Mouse (Mus musculus): ENCODE data around the gene Mttp. TPM values are rescaled to one million over a fixed set of nuclear protein-coding genes. Genes with fewer than 3 reads are reported as not detected.
A peak's percentile ranks its signal among the peaks of the same experiment; 100 is the strongest.
"Not testable (repeated sequence)": the region's sequence is repeated elsewhere in the genome, so short reads cannot be mapped to it uniquely, and the experiment has no call there.

The Mttp gene
- total and polyA plus RNA-seq, 2 experiments from 2014 or later: 4.5 to 6.6 TPM

DNA sequence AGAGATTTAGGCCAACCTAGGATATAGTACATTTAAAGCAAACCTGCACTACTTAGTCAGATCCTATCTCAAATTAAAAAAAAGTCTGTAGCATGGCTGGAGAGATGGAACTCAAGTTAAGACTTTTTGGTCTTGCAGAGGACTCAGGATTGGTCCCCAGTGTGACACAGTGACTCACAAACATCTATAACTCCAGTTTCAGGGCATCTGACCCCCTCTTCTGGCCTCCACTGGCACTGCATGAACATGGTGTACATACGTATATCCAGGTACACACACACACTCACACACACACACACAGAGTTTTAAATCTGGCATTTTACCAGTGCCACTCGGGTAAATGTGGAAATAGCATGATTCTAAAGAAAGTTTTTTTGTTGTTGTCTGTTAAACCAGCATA lies 4.0 kb upstream of the Mttp start:
- TF ChIP-seq CTCF (IDR thresholded peaks at IDR 0.05; ENCODE audit: low read depth): no peak

DNA sequence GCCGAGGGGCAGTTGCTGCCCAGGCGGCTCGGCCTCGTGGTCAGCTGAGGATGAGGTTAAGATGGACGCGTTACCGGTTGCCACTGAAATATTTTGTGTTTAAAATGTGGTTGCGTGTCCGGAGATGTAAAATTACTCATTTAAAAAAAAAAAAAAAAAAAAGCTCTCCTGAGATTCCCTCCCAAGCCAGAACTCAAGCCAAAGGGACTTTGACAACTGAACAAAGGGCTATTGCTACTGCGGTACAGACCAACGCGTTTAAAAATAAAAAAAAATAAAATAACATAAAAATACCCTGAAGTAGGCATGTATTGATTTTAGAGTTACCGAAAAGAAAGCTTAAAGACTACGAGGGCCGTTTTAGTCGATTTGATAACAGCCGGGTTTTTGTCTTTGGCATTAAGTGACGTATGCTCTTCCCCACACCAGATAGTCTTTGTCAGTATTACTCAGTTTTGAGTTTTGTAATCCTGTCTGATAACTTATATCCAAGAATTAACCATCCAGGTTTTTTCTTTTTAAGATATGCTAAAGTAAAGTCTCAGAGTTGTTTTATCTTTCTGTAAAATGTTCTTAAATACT lies 617 bp downstream of the Mttp start:
- no peak for ATAC-seq
- Histone ChIP-seq H3K4me1 (ENCODE audit: insufficient read depth, low read length) (peaks cover 4% of the 10 kb centered on the region; the same call in 1 of the 2 replicates), H3K9ac (replicated peaks; ENCODE audit: low read length) (peak overlapping the region; percentile 59), H3K9me3 (ENCODE audit: low read length) (no peaks in the 10 kb centered on the region), H3K4me2 (ENCODE audit: low read depth, low read length) (peak overlapping the region; percentile 65), H3K4me3 (ENCODE audit: low read length) (peak overlapping the region; percentile 56), H3K36me3 (ENCODE audit: insufficient read depth, low read length) (no peaks in the 10 kb centered on the region), H3K27me3 (ENCODE audit: insufficient read depth, low read length) (no peaks in the 10 kb centered on the region), H3K27ac (peak overlapping the region; percentile 96)
- no peak for TF ChIP-seq CTCF (IDR thresholded peaks at IDR 0.05; ENCODE audit: low read depth)
- WGBS: under 1% methylated on average over 18 of the region's 18 CpGs
- DNase-seq (ENCODE audit: low spot score): peak; percentile 38

More for the DNA sequence above, 4.0 kb upstream of the Mttp start:
- no peak for ATAC-seq
- no peak overlapping the region for H3K27ac ChIP-seq
- peaks cover 4% of the 10 kb centered on the region; the same call in 1 of the 2 replicates for H3K36me3 ChIP-seq (ENCODE audit: insufficient read depth, low read length)
- H3K4me1 ChIP-seq (ENCODE audit: insufficient read depth, low read length): no peaks in the 10 kb centered on the region
- DNase-seq (ENCODE audit: low spot score): no peak
- no peaks in the 10 kb centered on the region for H3K27me3 ChIP-seq (ENCODE audit: insufficient read depth, low read length)
- no peak overlapping the region for H3K9ac ChIP-seq (replicated peaks; ENCODE audit: low read length)
- H3K4me2 ChIP-seq (ENCODE audit: low read depth, low read length): no peak overlapping the region
- WGBS: 96% methylated on average over 2 of the region's 2 CpGs
- no peaks in the 10 kb centered on the region for H3K9me3 ChIP-seq (ENCODE audit: low read length)
- no peak overlapping the region for H3K4me3 ChIP-seq (ENCODE audit: low read length)

DNA sequence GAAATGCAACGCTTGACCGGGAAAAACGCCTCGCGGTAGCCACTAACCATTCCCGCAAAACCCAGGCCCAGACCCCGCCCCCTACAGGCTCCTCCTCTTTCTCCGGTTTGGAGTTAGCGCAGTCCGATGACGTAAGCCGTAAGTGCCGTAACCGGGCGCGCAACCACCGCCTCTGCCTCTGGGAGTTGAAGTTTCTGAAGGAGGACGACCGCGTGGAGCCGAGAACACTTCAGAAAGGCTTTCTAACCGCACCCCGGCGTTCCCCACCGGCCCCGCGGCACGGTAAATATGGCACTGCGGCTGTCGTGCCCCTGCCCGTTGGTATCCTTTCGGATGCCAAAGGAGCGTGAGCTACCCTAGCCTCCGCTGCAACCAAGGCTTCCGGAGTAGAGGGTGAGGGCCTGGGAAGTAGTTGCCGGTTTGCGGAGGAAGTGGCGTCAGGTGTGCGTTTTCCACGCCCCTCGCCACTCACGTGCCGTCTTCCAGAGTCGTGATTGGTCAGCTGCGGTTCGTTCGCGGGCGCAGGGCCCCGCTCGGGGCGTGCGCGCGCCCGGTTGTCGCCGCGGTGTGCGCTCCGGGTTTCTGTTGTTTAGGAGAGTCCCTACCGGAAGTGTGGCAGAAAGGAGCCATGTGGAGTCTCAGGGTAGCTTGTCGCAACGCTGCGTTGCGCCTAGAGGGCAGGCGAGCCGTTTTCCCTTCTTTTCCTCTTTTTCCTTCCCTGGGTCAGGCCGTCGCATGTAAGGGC lies 1.3 kb downstream of the Mttp start, which contains the start of gene Trmt10a:
TSS of gene Trmt10a (plus strand) at position 134 of the 745 bp plus-strand sequence.
- H3K9ac ChIP-seq (replicated peaks; ENCODE audit: low read length): peak within 1 kb of the TSS; percentile 59
- WGBS: under 1% methylated on average over 70 of the region's 70 CpGs
- ATAC-seq: peak; percentile 99
- peak within 1 kb of the TSS; percentile 96 for H3K27ac ChIP-seq
- H3K4me1 ChIP-seq (ENCODE audit: insufficient read depth, low read length): peaks cover 4% of the 10 kb centered on the region; the same call in 1 of the 2 replicates
- no peaks in the 10 kb centered on the region for H3K27me3 ChIP-seq (ENCODE audit: insufficient read depth, low read length)
- no peaks in the 10 kb centered on the region for H3K9me3 ChIP-seq (ENCODE audit: low read length)
- peak within 1 kb of the TSS; percentile 65 for H3K4me2 ChIP-seq (ENCODE audit: low read depth, low read length)
- DNase-seq (ENCODE audit: low spot score): peak; percentile 99
- peak within 1 kb of the TSS; percentile 56 for H3K4me3 ChIP-seq (ENCODE audit: low read length)
- TF ChIP-seq CTCF (IDR thresholded peaks at IDR 0.05; ENCODE audit: low read depth): peak; percentile 62
- H3K36me3 ChIP-seq (ENCODE audit: insufficient read depth, low read length): no peaks in the 10 kb centered on the region

DNA sequence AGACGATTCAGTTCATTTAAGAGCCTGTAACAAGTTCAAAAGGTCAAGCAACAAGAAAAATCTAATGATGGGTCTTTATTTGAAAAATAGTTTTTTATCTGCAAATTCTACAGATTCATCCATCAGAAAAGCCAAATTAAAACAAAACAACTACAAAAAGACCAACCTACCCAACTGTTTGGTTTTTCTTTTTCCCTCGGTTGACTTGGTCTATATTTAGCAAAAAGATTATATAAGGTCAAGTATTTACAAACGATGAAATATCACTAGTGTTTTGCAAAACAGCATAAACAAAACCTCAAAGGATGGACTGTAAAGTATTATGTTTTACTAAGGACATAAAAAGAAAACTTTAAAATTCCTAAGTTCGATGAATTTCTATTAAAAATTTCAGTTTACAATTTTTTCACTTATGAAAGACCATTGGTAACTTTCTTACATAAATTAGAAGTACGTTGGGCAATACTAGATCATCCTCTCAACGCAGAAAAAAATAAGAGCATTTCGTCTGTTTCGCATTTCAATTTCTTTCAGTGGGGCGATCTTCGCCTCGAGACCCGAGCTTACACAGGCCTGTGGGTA lies 1.9 kb downstream of the Mttp start:
- Histone ChIP-seq H3K9me3 (ENCODE audit: low read length) (no peaks in the 10 kb centered on the region), H3K27ac (peak overlapping the region; percentile 96), H3K36me3 (ENCODE audit: insufficient read depth, low read length) (no peaks in the 10 kb centered on the region), H3K4me1 (ENCODE audit: insufficient read depth, low read length) (peaks cover 4% of the 10 kb centered on the region; the same call in 1 of the 2 replicates), H3K4me2 (ENCODE audit: low read depth, low read length) (peak overlapping the region; percentile 65), H3K4me3 (ENCODE audit: low read length) (peak overlapping the region; percentile 56), H3K27me3 (ENCODE audit: insufficient read depth, low read length) (no peaks in the 10 kb centered on the region), H3K9ac (replicated peaks; ENCODE audit: low read length) (peak overlapping the region; percentile 57; the same call in 1 of the 2 replicates)
- ATAC-seq (no peak), DNase-seq (ENCODE audit: low spot score) (no peak)
- 6% methylated on average over 12 of the region's 12 CpGs for WGBS
- no peak for TF ChIP-seq CTCF (IDR thresholded peaks at IDR 0.05; ENCODE audit: low read depth)

DNA sequence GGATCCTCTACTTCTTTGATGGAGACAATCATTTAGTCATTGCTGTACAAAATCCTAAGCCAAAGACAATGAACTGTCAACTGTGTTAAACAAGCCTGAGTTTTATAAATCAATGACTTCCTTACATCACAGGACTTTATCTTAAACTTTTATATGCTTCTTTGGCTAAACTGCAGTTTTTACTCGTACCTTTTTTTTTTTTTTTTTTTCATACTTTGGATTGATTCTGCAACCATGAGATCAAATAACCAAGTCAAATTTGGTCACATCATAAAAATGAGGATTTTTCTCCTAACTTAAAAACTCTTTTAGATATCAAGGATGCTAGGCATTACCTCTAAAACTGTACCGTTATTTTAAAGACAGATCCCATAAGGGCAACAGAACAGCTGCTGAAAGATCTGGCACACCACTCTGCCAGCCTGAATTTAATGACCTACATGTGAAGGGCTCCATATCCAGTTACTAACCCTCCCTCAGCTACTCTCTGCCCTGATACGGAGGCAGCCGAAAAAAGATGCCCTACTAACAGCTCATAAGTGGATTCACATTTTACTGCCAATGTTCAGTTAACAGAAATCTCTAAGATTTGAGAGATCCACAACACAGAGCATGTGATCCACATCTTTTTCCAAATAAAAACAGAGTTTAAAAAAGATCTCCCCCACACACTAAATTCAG lies 2.6 kb downstream of the Mttp start:
- DNase-seq (ENCODE audit: low spot score) (peak; percentile 13), ATAC-seq (no peak)
- TF ChIP-seq CTCF (IDR thresholded peaks at IDR 0.05; ENCODE audit: low read depth): no peak
- H3K27me3 ChIP-seq (ENCODE audit: insufficient read depth, low read length): no peaks in the 10 kb centered on the region
- no peaks in the 10 kb centered on the region for H3K9me3 ChIP-seq (ENCODE audit: low read length)
- no peaks in the 10 kb centered on the region for H3K36me3 ChIP-seq (ENCODE audit: insufficient read depth, low read length)
- H3K4me1 ChIP-seq (ENCODE audit: insufficient read depth, low read length): peaks cover 4% of the 10 kb centered on the region; the same call in 1 of the 2 replicates
- peak overlapping the region; percentile 65 for H3K4me2 ChIP-seq (ENCODE audit: low read depth, low read length)
- no peak overlapping the region; the same call in 1 of the 2 replicates for H3K9ac ChIP-seq (replicated peaks; ENCODE audit: low read length)
- no peak overlapping the region for H3K27ac ChIP-seq
- peak overlapping the region; percentile 56 for H3K4me3 ChIP-seq (ENCODE audit: low read length)
- 55% methylated on average over 4 of the region's 4 CpGs for WGBS

DNA sequence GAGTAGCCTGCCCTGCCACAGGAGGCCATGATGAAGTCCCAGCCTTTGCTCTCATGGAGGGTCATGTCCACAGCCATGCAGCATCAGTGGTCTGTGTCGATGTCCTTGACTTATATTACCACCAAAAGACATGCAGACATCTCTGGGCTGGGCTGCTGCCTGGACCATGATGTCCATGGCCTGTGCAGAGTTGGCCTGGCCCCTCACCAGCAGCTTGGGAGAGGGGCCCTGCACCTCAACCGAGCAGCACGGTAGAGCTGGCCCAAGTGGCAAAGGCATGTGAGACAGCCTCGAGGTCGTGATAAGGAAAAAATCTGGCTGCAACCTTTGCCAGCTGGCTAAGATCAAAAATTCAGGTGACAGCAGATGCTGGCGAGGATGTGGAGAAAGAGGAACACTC lies 5.1 kb downstream of the Mttp start:
- no peaks in the 10 kb centered on the region for H3K27me3 ChIP-seq (ENCODE audit: insufficient read depth, low read length)
- TF ChIP-seq CTCF (IDR thresholded peaks at IDR 0.05; ENCODE audit: low read depth): no peak
- DNase-seq (ENCODE audit: low spot score): no peak
- H3K4me3 ChIP-seq (ENCODE audit: low read length): no peak overlapping the region
- no peak overlapping the region for H3K9ac ChIP-seq (replicated peaks; ENCODE audit: low read length)
- WGBS: 92% methylated on average over 6 of the region's 6 CpGs
- no peaks in the 10 kb centered on the region for H3K36me3 ChIP-seq (ENCODE audit: insufficient read depth, low read length)
- no peak for ATAC-seq
- peaks cover 4% of the 10 kb centered on the region; the same call in 1 of the 2 replicates for H3K4me1 ChIP-seq (ENCODE audit: insufficient read depth, low read length)
- no peak overlapping the region for H3K27ac ChIP-seq
- H3K9me3 ChIP-seq (ENCODE audit: low read length): no peaks in the 10 kb centered on the region
- H3K4me2 ChIP-seq (ENCODE audit: low read depth, low read length): no peak overlapping the region

DNA sequence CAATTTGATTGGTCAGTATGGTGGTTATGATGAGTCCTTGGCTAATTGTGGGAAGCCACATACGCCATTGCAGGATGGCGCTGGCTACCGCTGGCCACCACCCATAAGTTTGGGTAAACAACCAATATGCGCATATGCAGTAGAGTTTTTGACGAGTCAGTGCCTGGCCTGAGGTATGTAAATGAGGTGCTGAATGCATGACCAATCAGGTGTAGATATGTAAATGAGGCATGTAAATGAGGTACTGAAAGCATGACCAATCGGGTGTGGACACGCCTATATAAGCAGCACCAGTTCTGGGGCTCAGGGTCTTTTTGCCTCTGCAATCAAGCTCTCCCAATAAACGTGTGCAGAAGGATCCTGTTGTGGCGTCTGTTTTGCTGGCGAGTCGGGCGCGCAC lies 6.6 kb downstream of the Mttp start:
- H3K9me3 ChIP-seq (ENCODE audit: low read length); H3K4me3 ChIP-seq (ENCODE audit: low read length); H3K27ac ChIP-seq; H3K36me3 ChIP-seq (ENCODE audit: insufficient read depth, low read length); DNase-seq (ENCODE audit: low spot score); H3K9ac ChIP-seq (replicated peaks; ENCODE audit: low read length); ATAC-seq; H3K4me2 ChIP-seq (ENCODE audit: low read depth, low read length); H3K27me3 ChIP-seq (ENCODE audit: insufficient read depth, low read length); H3K4me1 ChIP-seq (ENCODE audit: insufficient read depth, low read length): not testable (repeated sequence)
- WGBS: 76% methylated on average over 13 of the region's 13 CpGs

All from hindbrain, postnatal 0 days (tissue).